Mouse (Mus musculus) thymus, adult 2 months (tissue): ENCODE data around the gene Swi5.

Experiments
- CTCF ChIP-seq: fragments of 200-500 bp; IDR thresholded peaks from 2 replicates; pipeline ENCODE4 v1.5.1; 2012; ENCODE audit warnings: mild to moderate bottlenecking, control low read depth, low read length, moderate library complexity, borderline replicate concordance; ENCODE audit not compliant: control insufficient read depth, poor library complexity, insufficient read depth; ENCODE audit errors: extremely low read depth
- POLR2A ChIP-seq: fragments of 200-500 bp; IDR thresholded peaks from 2 replicates; pipeline ENCODE4 v1.6.1; 2012; ENCODE audit warnings: mild to moderate bottlenecking, low read length, control low read depth, moderate library complexity; ENCODE audit not compliant: control insufficient read depth, poor library complexity, insufficient read depth; ENCODE audit errors: extremely low read depth

- no peak for TF ChIP-seq CTCF
- no peak for TF ChIP-seq POLR2A
These were observed 35.2 kb upstream of the Swi5 start for GRCm38 (mm10) chr2:32322754-32323741.
